Mouse (Mus musculus): ENCODE measurements around the gene Gm29289.
"Not testable (repeated sequence)": the region's sequence is repeated elsewhere in the genome, so short reads cannot be mapped to it uniquely, and the experiment has no call there.

DNA sequence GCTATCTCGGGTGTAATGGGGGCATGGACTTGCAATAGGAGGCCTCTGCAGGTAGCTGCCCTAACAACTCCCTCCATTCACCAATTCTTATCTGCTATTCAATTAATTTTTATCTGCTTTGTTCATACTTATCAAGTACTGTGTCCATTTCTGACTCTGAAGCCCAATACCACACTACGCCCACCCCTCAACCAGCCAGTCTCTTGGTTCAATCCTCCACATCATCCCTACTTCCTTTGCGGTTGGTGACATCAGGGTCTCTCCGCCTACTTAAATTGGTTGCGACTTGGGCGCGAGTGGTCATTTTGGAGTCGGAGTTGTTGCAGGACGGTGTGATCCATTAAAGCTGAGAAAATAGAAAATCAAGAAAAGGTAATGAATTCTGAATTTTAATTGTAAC lies at the start of gene Gm29289:
- TF ChIP-seq POLR2A (IDR thresholded peaks at IDR 0.05; ENCODE audit: insufficient read length, low read depth); REST (IDR thresholded peaks at IDR 0.05; ENCODE audit: insufficient read depth, insufficient read length); MYOD1 (IDR thresholded peaks at IDR 0.05; ENCODE audit: control insufficient read depth in 1 of 3, insufficient read length in 2 of 3, low read depth in 2 of 3); POLR2AphosphoS2 (IDR thresholded peaks at IDR 0.05; ENCODE audit: insufficient read length, low read depth); TCF12 (IDR thresholded peaks at IDR 0.05; ENCODE audit: insufficient read depth, poor library complexity, severe bottlenecking); MAX (IDR thresholded peaks at IDR 0.05; ENCODE audit: low read depth); USF1 (IDR thresholded peaks at IDR 0.05; ENCODE audit: low read depth); CEBPB (IDR thresholded peaks at IDR 0.05; ENCODE audit: insufficient read depth, poor library complexity, severe bottlenecking); E2F4 (IDR thresholded peaks at IDR 0.05; ENCODE audit: insufficient read depth); MYOG (IDR thresholded peaks at IDR 0.05; ENCODE audit: control insufficient read depth in 1 of 3, insufficient read depth in 1 of 3, insufficient read length in 2 of 3, low read depth in 2 of 3); TCF3 (IDR thresholded peaks at IDR 0.05; ENCODE audit: insufficient read length, low read depth): not testable (repeated sequence)
